Mouse (Mus musculus) erythroblast, embryonic 14.5 days (primary cell): ENCODE results near the gene Gjb4.

ENCODE experiments used
- GATA1 ChIP-seq: IDR thresholded peaks from 2 replicates; pipeline ENCODE4 v1.6.1; 2012; ENCODE audit warnings: low read length, inconsistent platforms, mixed read lengths
- TAL1 ChIP-seq: IDR thresholded peaks from 3 replicates; pipeline ENCODE4 v1.6.1; 2012; ENCODE audit warnings: low read length, inconsistent platforms, mixed read lengths

DNA sequence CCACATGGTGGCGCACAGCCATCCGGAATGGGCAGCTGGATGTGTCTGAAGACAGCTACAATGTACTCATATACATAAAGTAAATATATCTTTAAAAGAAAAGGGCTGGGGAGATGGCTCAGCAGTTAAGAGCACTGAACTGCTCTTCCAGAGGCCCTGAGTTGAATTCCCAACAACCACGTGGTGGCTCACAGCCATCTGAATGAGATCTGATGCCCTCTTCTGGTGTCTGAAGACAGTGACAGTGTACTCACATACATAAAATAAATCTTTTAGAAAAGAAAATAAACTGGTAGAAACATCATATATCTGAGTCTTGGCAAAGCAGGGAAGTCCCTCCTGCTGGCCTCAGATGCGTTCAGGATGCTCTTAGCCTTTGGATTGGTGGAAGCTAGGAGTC, 36.7 kb downstream of the Gjb4 start:
- no peak for TF ChIP-seq GATA1
- no peak for TF ChIP-seq TAL1
